Mouse (Mus musculus): ENCODE data around the gene Lkaaear1. TPM values are rescaled to one million over a fixed set of nuclear protein-coding genes. Genes with fewer than 3 reads are reported as not detected.

Lkaaear1 gene
- polyA plus RNA-seq, 1 experiment from 2014 or later = not detected

DNA sequence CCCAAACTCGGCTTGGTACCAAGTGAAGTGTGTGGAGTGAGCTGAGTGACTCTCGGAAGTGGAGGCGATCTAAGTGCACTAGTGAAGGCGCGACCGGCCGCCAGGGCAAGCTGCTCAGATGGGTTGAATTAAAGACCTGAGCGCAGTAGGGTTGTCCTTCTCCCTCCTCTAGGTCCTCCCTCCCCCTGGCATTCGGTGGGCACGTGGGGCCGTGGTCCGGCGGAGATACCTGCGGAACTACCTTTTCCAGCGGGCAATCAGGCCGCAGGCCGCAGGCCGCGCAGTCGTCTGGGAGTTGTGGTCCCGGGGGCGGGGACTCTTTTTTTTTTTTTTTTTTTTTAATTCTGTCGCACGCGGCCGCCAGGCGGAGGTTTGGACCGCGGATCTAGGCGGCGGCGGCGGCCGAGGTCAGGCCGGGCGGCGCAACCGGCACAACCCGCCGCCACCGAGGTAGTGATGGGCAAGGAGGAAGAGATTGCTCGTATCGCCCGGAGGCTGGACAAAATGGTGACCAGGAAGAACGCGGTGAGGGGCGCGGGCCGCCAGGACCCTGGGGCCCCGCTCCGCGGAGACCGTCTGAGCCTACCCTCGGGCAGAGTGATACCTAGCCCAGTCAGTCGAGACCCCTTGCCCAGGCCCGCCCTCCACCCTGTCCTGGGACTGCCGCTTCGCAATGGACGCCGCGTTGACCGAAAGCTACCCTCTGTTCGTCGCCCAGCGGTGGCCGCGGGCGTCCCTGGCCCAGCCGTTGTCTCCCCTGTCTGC, 18.1 kb downstream of the Lkaaear1 start, which contains the start of gene Tcea2:
Tcea2 (plus strand) TSS at position 360 of the 765 bp plus-strand sequence.
- DNase-seq (ENCODE audit: low spot score) (peak; percentile 85), ATAC-seq (ENCODE audit: insufficient number of reproducible peaks, low FRiP score, low TSS enrichment, low read depth) (peak; percentile 56; the same call in 1 of the 2 replicates)
- Histone ChIP-seq H3K4me3 (ENCODE audit: low read depth, low read length) (peak within 1 kb of the TSS; percentile 69), H3K27me3 (ENCODE audit: control insufficient read depth, insufficient read depth, low read length) (no peaks in the 10 kb centered on the region), H3K9ac (ENCODE audit: low read length) (peak within 1 kb of the TSS; percentile 90), H3K27ac (replicated peaks; ENCODE audit: low read depth, low read length) (peak within 1 kb of the TSS; percentile 10; the same call in 1 of the 2 replicates), H3K36me3 (ENCODE audit: control insufficient read depth, insufficient read depth, low read length) (no peaks in the 10 kb centered on the region), H3K9me3 (ENCODE audit: control insufficient read depth, low read length) (no peaks in the 10 kb centered on the region), H3K4me2 (ENCODE audit: low read depth, severe bottlenecking) (peak within 1 kb of the TSS; percentile 88), H3K4me1 (ENCODE audit: control insufficient read depth, insufficient read depth, low read length) (peaks cover 21% of the 10 kb centered on the region)
- 0% methylated on average over 68 of the region's 69 CpGs for WGBS

DNA sequence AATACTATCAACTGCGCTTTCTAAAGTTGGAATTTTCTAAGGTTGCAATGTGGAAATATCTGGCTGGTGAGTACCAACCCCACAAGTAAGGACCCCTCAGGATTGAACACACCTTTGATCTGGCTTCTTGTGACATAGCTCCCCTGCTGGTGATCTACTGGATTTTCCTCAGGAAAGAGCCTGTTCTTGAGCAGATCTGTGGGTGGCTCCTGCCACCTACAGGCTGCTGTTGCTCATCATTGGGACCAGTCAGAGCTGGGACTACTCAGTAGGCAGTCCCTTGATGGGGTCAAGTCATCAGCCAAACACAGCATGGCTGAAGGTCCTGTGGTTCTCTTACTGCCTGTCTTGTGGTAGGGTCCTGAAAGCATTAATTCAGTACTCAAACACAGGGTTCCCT, 19.5 kb downstream of the Lkaaear1 start:
- Histone ChIP-seq H3K27ac (replicated peaks; ENCODE audit: low read depth, low read length) (no peak overlapping the region), H3K4me2 (ENCODE audit: low read depth, severe bottlenecking) (no peak overlapping the region; the same call in 1 of the 2 replicates), H3K9me3 (ENCODE audit: control insufficient read depth, low read length) (no peaks in the 10 kb centered on the region), H3K4me1 (ENCODE audit: control insufficient read depth, insufficient read depth, low read length) (peaks cover 28% of the 10 kb centered on the region), H3K4me3 (ENCODE audit: low read depth, low read length) (no peak overlapping the region), H3K36me3 (ENCODE audit: control insufficient read depth, insufficient read depth, low read length) (no peaks in the 10 kb centered on the region), H3K9ac (ENCODE audit: low read length) (no peak overlapping the region), H3K27me3 (ENCODE audit: control insufficient read depth, insufficient read depth, low read length) (peaks cover 4% of the 10 kb centered on the region)
- WGBS = 42% methylated on average over 1 of the region's 1 CpGs
- ATAC-seq (ENCODE audit: insufficient number of reproducible peaks, low FRiP score, low TSS enrichment, low read depth) (peak; percentile 52; the same call in 1 of the 2 replicates), DNase-seq (ENCODE audit: low spot score) (peak; percentile 79)

DNA sequence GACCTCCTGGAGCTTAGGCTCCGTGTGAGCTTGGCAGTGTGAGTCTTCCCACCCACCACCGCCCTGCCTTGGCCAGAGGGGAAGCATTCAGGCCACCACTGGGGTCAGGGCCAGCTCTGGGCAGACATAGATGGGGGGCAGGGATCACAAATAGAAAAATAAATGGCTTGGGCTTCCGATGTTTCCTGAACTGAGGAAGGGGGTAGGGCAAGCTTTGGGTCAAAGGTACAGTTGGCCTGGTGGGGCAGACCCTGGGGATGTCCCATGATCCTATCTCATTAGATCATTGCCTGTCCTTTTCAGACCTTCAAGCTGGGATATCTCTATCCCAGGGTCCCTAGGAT, 20.5 kb downstream of the Lkaaear1 start:
- H3K36me3 ChIP-seq (ENCODE audit: control insufficient read depth, insufficient read depth, low read length) = no peaks in the 10 kb centered on the region
- H3K4me3 ChIP-seq (ENCODE audit: low read depth, low read length) = no peak overlapping the region
- H3K9me3 ChIP-seq (ENCODE audit: control insufficient read depth, low read length) = no peaks in the 10 kb centered on the region
- H3K4me1 ChIP-seq (ENCODE audit: control insufficient read depth, insufficient read depth, low read length) = peaks cover 32% of the 10 kb centered on the region
- no peak for ATAC-seq (ENCODE audit: insufficient number of reproducible peaks, low FRiP score, low TSS enrichment, low read depth)
- no peak overlapping the region for H3K9ac ChIP-seq (ENCODE audit: low read length)
- peaks cover 11% of the 10 kb centered on the region for H3K27me3 ChIP-seq (ENCODE audit: control insufficient read depth, insufficient read depth, low read length)
- H3K27ac ChIP-seq (replicated peaks; ENCODE audit: low read depth, low read length) = 0 out of 2 replicates have a peak overlapping the region, but pooled peaks have one; percentile 12
- 58% methylated on average over 3 of the region's 3 CpGs for WGBS
- DNase-seq (ENCODE audit: low spot score) = no peak
- no peak overlapping the region for H3K4me2 ChIP-seq (ENCODE audit: low read depth, severe bottlenecking)

DNA sequence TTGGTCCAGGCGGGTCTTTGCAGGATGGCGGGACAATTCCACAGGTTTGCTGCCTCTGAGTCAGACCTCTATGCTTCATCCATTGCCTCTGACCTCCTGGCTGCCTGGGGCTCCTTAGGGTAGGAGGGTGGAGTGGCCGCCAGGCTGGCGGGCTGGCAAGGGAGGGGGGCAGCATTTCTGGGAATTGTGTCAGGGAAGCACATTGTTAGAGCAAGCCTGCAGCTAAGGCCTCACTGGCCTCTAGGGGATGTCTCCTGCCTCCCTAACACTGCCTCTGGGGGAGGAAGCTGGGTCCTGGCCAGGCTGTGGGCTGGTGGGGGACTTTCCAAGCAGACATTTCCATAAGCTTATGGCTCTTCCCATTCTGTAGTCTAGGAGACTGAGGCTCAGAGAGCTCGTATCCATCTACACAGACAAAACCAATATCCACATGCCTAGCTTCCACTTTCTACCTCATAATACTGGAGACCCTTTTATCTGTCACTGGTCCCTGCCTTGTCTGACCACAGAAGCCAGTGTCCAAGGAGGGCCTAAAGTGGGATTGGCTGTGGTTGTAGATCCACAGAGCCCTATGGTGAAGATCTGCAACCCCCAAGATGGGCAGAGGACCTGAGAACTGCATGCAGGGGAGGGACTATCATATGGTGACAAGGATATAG, 21.0 kb downstream of the Lkaaear1 start:
- Histone ChIP-seq H3K4me2 (ENCODE audit: low read depth, severe bottlenecking) (no peak overlapping the region), H3K4me1 (ENCODE audit: control insufficient read depth, insufficient read depth, low read length) (peaks cover 32% of the 10 kb centered on the region), H3K9me3 (ENCODE audit: control insufficient read depth, low read length) (no peaks in the 10 kb centered on the region), H3K27ac (replicated peaks; ENCODE audit: low read depth, low read length) (0 out of 2 replicates have a peak overlapping the region, but pooled peaks have one; percentile 12), H3K9ac (ENCODE audit: low read length) (no peak overlapping the region), H3K36me3 (ENCODE audit: control insufficient read depth, insufficient read depth, low read length) (no peaks in the 10 kb centered on the region), H3K27me3 (ENCODE audit: control insufficient read depth, insufficient read depth, low read length) (peaks cover 16% of the 10 kb centered on the region), H3K4me3 (ENCODE audit: low read depth, low read length) (no peak overlapping the region)
- ATAC-seq (ENCODE audit: insufficient number of reproducible peaks, low FRiP score, low TSS enrichment, low read depth) = no peak
- 66% methylated on average over 5 of the region's 5 CpGs for WGBS
- no peak for DNase-seq (ENCODE audit: low spot score)

DNA sequence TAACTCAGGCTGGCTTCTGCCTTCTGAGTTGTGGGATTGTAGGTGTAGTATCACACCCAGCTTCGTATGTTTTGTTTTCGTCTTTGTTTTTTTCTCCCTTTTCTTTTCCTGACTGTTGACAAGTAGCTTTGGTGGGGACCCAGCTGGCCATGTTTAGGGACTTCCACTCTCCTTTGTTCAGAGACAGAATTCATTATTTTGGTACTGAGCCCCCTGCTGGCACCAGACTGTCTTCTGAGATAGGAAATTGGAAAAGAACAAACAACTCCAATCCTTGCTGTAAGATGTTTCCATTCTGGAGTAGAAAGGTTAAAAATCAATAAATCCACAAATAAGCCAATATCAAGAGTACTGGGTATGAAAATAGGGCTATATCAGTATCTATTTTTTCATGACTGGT, 21.8 kb downstream of the Lkaaear1 start:
- ATAC-seq (ENCODE audit: insufficient number of reproducible peaks, low FRiP score, low TSS enrichment, low read depth) (no peak), DNase-seq (ENCODE audit: low spot score) (no peak)
- Histone ChIP-seq H3K9ac (ENCODE audit: low read length) (no peak overlapping the region), H3K9me3 (ENCODE audit: control insufficient read depth, low read length) (no peaks in the 10 kb centered on the region), H3K4me2 (ENCODE audit: low read depth, severe bottlenecking) (no peak overlapping the region), H3K4me1 (ENCODE audit: control insufficient read depth, insufficient read depth, low read length) (peaks cover 32% of the 10 kb centered on the region), H3K4me3 (ENCODE audit: low read depth, low read length) (no peak overlapping the region), H3K27ac (replicated peaks; ENCODE audit: low read depth, low read length) (no peak overlapping the region), H3K36me3 (ENCODE audit: control insufficient read depth, insufficient read depth, low read length) (no peaks in the 10 kb centered on the region), H3K27me3 (ENCODE audit: control insufficient read depth, insufficient read depth, low read length) (peaks cover 24% of the 10 kb centered on the region)
- WGBS = 73% methylated on average over 2 of the region's 2 CpGs

DNA sequence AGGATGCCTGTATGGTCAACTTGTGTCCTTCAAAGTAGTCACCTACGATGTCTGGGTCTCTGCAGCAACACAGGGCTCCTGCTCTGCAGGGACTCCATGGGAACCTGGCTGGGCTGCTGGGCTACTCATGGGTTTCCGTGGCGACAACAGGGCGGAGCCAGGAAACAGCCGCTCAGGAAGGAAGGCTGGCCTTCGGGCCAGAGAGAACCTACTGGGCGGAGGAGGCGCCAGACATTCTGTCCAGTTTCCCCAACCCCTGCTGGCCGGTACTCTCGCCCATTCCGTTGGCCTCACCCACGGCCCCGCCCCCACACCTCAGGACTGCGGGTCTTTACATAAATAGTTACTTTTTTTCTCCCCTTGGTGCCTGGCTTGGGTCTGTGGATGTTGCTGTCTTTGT, 22.8 kb downstream of the Lkaaear1 start:
- H3K36me3 ChIP-seq (ENCODE audit: control insufficient read depth, insufficient read depth, low read length) = no peaks in the 10 kb centered on the region
- H3K4me3 ChIP-seq (ENCODE audit: low read depth, low read length) = no peak overlapping the region
- peak overlapping the region; percentile 47; the same call in 1 of the 2 replicates for H3K27ac ChIP-seq (replicated peaks; ENCODE audit: low read depth, low read length)
- DNase-seq (ENCODE audit: low spot score) (peak; percentile 74), ATAC-seq (ENCODE audit: insufficient number of reproducible peaks, low FRiP score, low TSS enrichment, low read depth) (peak; percentile 15; the same call in 1 of the 2 replicates)
- peaks cover 34% of the 10 kb centered on the region for H3K27me3 ChIP-seq (ENCODE audit: control insufficient read depth, insufficient read depth, low read length)
- H3K9me3 ChIP-seq (ENCODE audit: control insufficient read depth, low read length) = no peaks in the 10 kb centered on the region
- WGBS = 3% methylated on average over 14 of the region's 14 CpGs
- H3K4me2 ChIP-seq (ENCODE audit: low read depth, severe bottlenecking) = peak overlapping the region; percentile 33
- peaks cover 30% of the 10 kb centered on the region for H3K4me1 ChIP-seq (ENCODE audit: control insufficient read depth, insufficient read depth, low read length)
- peak overlapping the region; percentile 34; the same call in 1 of the 2 replicates for H3K9ac ChIP-seq (ENCODE audit: low read length)

DNA sequence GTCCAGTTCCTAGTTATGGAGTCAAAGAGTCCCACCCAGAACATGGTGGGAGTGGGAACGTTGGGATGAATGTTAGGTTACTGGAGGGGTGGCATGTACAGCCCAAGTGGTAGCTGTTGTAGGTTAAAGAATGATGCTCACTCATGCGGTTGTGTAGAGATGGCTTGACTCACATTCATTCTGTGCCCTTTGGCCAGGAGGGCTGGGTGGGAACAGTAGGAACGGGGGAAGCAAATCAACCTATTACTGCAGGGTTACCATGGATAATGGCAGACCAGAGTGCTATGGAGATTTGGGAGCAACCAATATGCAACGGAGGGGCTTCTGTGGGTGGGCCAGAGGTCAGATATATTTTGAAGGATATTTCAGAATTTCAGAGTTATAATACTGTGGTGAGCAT, 23.3 kb downstream of the Lkaaear1 start:
- H3K36me3 ChIP-seq (ENCODE audit: control insufficient read depth, insufficient read depth, low read length) = no peaks in the 10 kb centered on the region
- no peak for ATAC-seq (ENCODE audit: insufficient number of reproducible peaks, low FRiP score, low TSS enrichment, low read depth)
- no peak for DNase-seq (ENCODE audit: low spot score)
- no peak overlapping the region for H3K27ac ChIP-seq (replicated peaks; ENCODE audit: low read depth, low read length)
- no peaks in the 10 kb centered on the region for H3K9me3 ChIP-seq (ENCODE audit: control insufficient read depth, low read length)
- WGBS = 79% methylated on average over 4 of the region's 4 CpGs
- peaks cover 39% of the 10 kb centered on the region for H3K27me3 ChIP-seq (ENCODE audit: control insufficient read depth, insufficient read depth, low read length)
- H3K9ac ChIP-seq (ENCODE audit: low read length) = no peak overlapping the region
- peaks cover 31% of the 10 kb centered on the region for H3K4me1 ChIP-seq (ENCODE audit: control insufficient read depth, insufficient read depth, low read length)
- no peak overlapping the region for H3K4me2 ChIP-seq (ENCODE audit: low read depth, severe bottlenecking)
- H3K4me3 ChIP-seq (ENCODE audit: low read depth, low read length) = no peak overlapping the region

DNA sequence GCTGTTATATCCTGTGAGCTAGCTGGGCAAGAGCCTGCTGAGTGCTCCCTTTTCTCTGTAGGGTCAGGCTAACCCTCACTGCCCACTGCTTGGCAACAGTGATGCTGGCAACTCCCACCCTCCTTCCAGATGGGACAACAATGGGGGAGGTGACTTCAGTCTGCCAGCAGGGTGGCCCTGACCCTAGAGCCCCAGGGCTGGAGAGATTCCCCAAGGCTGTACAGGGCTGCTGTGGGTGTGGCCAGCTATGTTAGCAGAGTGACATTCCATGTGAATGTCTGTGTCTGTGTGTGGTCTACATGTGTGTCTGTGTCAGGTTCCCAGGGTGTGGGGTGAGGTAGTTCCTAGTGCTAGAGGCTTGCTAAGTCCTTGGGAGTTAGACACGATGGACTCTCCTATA, 24.7 kb downstream of the Lkaaear1 start:
- Histone ChIP-seq H3K4me3 (ENCODE audit: low read depth, low read length) (no peak overlapping the region), H3K9me3 (ENCODE audit: control insufficient read depth, low read length) (no peaks in the 10 kb centered on the region), H3K4me1 (ENCODE audit: control insufficient read depth, insufficient read depth, low read length) (peaks cover 28% of the 10 kb centered on the region), H3K4me2 (ENCODE audit: low read depth, severe bottlenecking) (peak overlapping the region; percentile 10; the same call in 1 of the 2 replicates), H3K36me3 (ENCODE audit: control insufficient read depth, insufficient read depth, low read length) (no peaks in the 10 kb centered on the region), H3K27ac (replicated peaks; ENCODE audit: low read depth, low read length) (no peak overlapping the region), H3K27me3 (ENCODE audit: control insufficient read depth, insufficient read depth, low read length) (peaks cover 46% of the 10 kb centered on the region), H3K9ac (ENCODE audit: low read length) (no peak overlapping the region)
- WGBS = 80% methylated on average over 1 of the region's 1 CpGs
- no peak for ATAC-seq (ENCODE audit: insufficient number of reproducible peaks, low FRiP score, low TSS enrichment, low read depth)
- no peak for DNase-seq (ENCODE audit: low spot score)

All from limb, embryonic 11.5 days (tissue).